Mouse (Mus musculus) monocyte, adult 5-6 weeks (primary cell): ENCODE data around the gene Trpm7. TPM values are rescaled to one million over a fixed set of nuclear protein-coding genes. Genes with fewer than 3 reads are reported as not detected.

Experiments used
- ATAC-seq: fragments of 153-309, 156-312 bp; replicated peaks from 2 replicates; pipeline ENCODE4 v1.8.0; 2017; ENCODE audit warnings: mild to moderate bottlenecking; ENCODE audit not compliant: low TSS enrichment, insufficient number of reproducible peaks, severe bottlenecking, poor library complexity, low FRiP score
- total RNA-seq: library from RNA; stranded (forward); fragments of 200-1000, 200-491, 200-594 nt; gene quantifications from 3 replicates; pipeline ENCODE4 v1.2.3, GENCODE M21; 2017

Gene Trpm7
- total RNA-seq, 1 experiment from 2014 or later = 67.0 TPM

DNA sequence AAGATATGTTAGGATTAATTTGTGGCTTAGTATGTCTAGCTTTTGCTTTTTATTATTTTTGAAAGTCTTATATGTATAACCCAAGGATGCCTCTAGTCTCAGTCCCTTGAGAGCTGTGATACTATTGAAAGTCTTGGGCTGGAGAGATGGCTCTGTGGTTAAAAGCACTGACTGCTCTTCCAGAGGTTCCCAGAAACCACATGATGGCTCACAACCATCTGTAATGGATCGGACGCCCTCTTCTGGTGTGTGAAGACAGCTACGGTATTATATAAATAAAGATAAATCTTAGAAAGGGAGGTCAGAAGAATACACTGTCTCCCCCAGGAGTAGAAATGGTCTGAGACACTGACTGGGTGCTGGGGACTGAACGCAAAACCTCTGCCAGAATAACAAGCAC is 31.3 kb downstream of the Trpm7 start:
- no peak for ATAC-seq

DNA sequence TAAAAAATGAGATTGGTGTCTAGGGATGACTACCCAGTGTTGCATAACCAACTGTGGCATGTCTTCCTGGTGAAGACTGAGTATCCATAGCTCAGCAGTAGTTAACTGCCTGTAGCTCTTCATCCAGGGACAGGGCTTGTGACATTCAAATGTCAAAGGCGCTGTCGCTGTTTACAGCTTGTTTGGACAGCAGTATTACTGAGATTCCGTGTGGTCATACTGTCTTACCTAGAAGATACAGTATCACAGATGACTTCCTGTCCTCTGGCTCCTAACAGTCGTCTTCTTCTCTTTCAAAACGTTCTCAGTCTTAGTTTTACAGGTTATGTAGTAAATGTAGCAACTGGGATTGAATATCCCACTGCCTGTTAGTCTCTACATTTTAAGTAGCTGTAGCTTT is 37.2 kb downstream of the Trpm7 start:
- no peak for ATAC-seq

DNA sequence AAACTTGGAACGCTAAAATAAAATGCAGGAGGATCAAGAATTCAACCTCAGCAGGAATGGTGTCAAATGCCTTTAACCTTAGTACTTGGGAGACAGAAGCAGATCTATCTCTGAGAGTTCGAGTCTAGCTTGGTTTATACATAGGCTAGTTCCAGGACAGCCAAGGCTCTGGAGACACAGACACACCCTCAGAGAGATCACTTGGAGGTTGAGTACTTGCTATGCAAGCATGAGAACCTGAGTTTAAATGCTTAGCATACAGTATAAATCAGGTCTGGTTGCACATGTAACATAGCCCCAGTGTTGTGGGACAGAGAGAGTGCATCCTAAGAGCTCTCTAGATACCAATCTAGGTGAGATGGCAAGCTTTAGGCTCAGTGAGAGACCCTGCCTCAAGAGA is 58.6 kb downstream of the Trpm7 start:
- no peak for ATAC-seq

DNA sequence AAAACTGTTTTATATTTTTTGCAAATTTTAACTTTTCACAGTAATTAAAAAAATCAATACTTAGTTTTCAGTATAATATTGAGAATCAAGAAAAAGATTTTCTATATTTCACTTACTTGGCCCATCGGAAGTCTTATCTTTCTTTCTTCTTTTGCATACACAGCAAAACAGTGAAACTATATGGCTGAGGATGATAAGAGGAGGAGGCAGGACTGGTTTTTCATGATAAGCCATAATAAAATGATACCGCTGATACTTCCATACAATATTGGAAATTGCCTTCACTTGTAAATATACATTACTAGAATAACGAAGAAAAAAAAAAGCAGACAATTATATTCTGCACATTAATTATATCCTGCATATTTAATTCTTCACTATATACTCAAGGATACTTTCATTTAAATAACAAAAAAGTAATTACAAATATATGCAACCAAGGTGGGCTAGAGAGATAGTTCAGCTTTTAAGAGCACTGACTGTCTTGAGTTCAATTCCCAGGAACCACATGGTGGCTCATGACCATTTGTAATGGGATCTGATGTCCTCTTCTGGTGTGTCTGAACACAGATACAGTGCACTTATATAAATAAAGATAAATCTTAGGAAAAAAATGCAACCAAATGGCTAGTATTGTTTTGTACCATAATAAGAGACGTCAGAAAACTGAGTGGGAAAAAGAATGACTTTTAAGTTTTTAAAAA is 59.2 kb downstream of the Trpm7 start:
- ATAC-seq = no peak

DNA sequence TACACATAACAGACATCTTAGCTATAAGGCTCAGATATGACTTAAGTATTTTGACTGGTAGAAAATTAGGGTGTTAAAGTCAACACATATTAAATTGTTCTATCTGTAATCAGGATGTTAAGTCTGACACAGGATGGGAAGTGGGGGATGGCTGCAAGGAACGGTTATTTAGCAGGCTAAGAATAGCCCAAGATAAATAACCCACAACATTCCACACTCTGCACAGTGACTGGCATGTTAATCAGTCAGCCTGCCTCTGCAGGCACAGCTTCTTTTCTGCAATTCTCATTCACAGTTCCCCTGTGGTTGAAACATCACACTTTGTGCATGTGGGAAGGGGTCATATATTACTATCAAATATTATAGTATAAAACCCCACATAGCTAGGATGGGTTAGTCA is 60.2 kb downstream of the Trpm7 start:
- ATAC-seq = no peak

DNA sequence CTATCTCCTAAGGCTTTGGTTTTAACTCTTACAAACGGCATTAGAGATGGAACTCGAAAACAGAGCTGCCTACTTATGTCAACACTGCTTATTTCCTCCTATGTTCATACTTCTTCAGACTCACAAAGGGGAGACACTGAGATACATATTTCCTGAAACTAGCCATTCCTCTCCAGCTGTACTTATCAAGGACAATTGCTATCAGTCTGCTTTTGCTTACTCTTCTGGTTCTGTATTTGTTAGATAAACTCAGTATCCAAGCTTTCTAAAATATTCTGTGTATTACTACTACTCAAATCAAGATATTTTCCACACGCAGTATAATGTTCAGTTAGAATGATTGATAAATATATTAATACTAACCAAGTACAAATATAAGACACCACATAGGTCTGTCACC is 74.0 kb downstream of the Trpm7 start:
- ATAC-seq = no peak

DNA sequence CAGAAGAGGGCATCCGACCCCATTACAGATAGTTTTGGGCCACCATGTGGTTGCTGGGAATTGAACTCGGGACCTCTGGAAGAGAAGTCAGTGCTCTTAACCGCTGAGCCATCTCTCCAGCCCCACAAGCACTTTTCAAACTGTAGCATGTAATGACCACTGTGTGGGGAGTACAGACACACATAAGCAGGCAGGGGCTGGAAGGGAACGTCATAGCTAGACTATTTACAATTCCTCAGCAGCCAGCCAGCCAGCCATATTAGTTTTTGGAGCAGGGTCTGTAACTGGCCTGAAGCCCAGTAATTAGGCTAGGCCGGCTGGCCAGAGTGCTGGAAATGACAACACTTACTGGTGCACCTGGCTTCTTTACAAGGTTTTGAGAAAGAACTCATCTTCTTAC is 77.6 kb downstream of the Trpm7 start:
- no peak for ATAC-seq

DNA sequence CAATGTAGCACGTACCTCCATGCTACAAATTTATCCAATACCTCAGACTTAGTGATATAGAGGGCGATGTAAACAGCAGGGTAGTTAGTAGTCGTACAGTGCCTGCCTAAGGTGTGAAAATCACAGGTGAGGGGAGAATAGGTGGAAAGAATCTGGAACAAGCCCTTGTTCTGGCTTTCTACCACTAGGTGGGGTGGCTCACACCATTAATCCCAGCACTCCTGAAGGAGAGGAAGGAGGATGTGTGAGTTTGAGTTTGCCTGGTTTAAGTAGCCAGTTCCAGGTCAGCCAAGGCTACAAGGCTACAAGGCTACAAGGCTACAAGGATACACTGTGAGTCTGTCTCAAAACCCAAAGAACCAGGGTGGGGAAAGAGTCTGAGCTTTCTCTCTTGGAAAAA is 80.3 kb downstream of the Trpm7 start:
- ATAC-seq = no peak

DNA sequence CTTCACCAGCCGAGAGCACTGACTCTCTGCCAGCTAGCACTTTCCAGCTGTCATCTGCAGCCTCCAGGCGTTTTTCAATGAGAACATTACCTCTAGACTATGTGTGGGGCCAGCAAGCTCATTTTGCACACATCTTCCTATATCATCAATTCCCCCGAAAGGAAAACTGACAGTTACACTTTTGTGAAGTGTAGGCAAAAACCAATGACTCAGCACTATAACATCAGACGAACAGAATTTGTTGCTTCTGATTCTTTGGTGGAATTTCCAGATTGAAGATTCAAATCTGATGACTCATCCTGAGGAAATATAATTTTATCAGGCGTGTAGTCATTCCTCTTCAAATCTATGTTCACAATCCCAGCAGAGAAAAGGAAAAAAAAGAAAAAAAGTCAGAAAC is 83.4 kb downstream of the Trpm7 start:
- no peak for ATAC-seq

DNA sequence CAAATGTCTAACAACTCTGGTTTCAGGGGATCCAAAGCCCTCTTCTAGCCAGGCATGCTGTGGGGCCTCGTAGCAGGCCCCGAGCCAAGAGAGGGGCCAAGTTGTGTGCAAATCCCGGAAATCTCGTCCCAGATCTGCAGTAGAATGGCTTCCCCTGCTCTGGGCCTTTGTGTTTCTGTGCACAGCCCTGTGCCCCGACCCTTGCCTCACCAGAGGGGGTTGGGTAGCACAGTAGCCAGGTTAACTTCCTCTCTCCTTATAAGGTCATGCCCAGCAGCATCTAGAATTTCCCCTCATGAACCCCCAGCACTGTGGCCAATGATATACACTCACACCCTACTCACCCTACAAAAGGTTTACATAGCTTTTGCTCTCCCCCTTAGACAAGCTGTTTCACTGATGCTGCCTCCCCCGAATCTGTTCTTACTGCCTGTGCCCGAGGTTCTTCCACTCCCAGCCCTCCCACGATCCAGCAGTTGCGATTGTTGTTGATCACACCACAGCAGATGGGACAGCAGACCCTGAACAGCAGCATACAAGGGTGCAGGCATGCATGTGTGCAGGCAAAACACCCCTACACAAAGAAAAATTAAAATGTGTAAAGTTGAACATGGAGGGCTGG is 88.2 kb downstream of the Trpm7 start:
- ATAC-seq = no peak

DNA sequence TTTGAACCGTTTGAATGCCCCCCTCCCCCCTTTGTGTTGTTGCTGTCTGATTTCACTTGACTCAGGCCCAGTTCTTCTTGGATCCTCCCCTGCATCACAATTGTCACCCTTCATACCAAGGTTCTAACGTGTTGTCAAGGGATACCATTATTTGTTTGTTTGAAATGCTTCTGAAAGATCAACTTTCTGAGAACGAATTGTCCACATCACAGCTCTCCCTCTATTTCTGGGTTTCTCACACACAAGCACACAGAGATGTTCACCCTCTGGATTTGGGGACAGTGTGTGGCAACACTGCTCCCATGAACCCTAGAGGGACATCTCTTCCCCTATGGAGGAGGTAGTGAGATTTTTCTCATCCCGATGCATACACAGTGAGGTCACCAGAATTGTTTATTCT is 92.7 kb downstream of the Trpm7 start, which contains the start of gene Usp50:
Gene Usp50, minus strand, starts transcription at position 101 of the 400 bp plus-strand sequence.
- no peak for ATAC-seq

DNA sequence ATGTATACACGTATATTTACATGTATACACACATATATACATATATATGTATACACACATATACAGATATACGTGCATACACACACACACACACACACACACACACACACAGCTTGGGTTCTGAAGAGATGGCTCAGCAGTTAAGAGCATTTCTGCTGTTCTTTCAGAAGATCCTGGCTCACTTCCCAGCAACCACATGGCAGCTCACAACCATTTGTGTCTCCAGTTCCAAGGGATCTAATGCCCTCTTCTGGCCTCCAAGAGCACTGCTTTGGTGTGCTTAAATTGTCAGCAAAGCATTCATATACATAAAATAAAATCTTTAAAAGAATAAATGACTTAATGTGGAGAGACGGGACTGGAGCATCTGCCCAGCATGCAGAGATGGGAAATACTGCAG is 93.6 kb downstream of the Trpm7 start:
- no peak for ATAC-seq

DNA sequence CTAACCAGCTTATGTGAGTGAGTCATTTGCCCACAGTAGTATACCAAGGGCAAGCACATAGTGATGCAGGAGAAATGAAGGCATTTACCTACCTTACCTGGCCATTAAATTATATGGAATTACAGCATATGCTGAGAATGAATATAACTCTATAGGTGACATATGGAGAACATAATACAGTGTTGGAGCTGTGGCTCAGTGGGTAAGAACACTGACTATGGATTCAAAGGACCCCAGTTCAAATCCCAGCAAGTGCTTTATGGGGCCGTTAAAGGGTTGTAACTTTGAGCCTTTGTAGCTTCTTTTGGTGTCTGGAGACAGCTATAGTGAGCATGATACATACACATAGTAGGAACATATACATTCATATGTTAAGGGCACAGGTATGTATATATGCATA is 94.6 kb downstream of the Trpm7 start:
- no peak for ATAC-seq

DNA sequence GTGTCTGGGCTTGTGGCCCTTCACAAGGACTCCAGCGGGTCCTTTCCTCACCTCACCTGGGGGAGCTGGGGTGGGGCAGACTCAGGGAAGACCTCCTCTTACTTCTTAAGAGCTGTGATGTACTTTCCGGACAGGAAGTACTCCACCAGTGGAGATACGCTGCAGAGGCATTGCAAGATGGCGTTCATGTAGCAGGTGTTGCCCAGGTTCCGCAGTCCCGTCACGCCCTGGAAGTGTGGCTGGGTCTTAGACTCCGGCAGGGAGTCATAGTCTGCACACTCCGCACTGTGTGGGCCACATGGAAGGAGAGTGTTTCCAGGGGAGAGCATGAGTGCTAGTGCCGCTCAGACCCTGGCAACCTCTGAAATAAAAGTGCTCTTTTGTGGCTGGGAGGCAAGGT is 95.7 kb downstream of the Trpm7 start:
- no peak for ATAC-seq

DNA sequence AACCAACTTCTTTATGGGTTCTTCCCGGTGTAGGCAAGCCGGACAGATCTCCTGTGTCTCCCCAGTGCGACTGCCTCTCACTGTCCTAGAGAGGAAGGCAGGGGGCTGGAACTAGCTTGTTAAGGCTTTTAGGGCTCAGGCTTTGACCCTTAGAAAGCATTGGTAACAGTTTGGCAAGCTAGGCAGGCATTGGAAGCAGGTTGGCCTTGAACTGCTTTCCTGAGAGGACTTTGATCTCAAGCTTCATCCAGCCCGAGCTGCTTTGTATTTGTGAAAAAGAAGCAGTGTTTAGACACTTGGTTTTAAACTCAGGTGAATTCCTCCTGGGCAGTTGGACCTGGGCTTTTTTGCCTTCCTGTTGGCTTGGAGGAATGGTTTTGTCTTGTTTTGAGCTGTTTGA is 97.2 kb downstream of the Trpm7 start:
- ATAC-seq = no peak

DNA sequence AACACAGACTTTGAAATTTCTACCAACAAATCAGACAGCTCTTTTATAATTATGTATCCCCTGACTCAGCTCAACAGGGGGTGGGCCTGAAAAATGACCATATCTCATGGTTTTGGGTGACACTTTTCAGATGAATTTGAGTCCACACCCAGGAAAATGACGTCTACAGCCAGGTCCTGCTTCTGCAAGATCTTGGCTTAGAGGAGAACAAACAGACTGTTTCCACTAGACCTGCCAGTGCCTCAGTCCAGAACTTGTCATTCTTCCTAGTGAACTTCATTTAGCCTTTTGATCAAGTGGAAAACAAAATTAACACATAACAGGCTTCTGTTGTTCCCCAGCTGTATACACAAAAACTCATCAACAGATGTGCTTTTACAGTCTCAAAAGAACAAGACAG is 99.6 kb downstream of the Trpm7 start:
- ATAC-seq = no peak

DNA sequence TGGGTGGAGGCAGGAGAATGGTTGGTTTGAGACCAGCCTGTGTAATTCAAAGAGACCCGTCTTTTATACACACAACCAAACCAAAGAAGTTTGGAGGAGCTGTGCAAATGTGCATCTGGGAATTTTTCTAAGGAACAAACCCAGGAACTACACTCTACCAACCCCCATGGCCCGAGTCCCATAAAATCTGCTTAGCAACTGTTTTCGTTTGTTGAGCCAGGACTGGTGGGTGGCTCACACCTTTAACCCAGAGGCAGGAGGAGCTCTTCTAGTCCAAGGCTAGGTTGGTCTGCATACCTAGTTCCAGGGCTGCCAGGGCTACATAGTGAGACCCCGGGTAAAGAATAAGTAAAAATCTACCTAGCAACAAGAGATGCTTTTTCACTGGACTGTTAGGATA is 100.1 kb downstream of the Trpm7 start:
- no peak for ATAC-seq

DNA sequence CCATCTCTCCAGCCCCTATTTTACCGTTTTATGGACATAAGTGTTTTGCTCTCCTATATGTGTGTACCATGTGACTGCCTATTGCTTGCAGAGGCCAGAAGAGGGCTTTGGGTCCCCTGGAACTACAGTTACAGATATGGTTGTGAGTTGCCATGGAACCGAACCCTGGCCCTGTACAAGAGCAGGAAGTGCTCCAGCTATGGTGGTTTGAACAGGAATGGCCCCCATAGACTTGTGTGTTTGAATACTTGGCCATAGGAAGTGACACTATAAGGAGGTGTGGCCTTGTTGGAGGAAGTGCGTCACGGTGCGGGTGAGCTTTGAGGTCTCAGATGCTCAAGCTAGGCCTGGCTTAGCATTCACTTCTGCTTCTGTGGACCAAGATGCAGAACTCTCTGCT is 103.8 kb downstream of the Trpm7 start:
- ATAC-seq = no peak

DNA sequence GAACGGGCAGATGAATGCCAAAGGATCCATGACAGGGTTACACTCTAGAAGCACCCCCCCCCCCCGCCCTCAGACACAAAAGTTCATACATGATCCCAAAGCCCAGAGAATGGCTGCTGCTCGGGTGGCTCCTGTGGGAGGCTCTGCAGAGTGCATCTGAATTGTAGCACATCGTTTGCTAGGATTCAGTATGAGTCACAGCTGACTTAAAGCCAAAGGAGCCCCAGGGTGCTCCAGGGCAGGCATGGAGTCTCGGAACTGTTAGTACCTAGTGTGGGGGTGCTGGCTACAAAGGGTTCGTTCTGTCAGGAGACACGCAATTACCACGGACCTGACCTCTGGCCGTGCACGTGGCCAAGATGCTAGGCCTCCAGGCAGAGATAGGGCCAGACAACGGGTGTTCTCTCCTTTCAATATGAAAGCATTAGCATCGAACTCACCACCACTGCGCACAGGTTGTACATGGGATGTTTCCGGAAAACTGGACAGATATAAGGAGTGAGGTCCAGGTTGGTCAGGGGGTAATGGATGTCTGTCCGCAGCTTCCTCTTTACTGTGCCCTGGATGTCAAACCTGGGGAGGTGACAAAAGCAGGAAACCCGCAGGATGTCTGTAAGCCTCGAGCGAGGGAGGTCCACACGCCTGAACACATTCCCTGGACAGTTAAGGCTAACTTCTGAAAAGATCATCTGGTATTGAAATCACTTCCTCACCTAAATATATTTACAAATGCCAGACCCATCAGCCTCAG is 106.4 kb downstream of the Trpm7 start:
- no peak for ATAC-seq

DNA sequence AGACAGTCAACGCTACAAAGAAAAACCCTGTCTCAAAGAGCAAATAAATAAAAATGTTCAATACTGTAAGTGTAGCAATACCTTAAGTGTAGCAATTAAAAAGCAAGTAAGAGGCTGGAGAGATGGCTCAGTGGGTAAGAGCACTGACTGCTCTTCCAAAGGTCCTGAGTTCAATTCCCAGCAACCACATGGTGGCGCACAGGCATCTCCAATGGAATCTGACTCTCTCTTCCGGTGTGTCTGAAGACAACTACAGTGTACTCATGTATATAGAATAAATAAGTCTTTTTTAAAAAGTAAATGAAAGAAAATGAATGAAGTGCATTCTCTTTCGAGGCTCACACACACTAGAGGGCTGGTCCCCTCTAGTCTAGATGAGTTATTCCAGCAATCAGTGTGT is 107.8 kb downstream of the Trpm7 start:
- ATAC-seq = no peak
